Mouse (Mus musculus) embryo, embryonic 10.5 days (tissue): ENCODE measurements at regions not wholly inside any gene's neighbourhood (a gene's known extent, or its start where the extent isn't known, plus 50 kb on each side); places are given as distances from the start of the nearest gene placed in this dataset.
A peak's percentile ranks its signal among the peaks of the same experiment; 100 is the strongest.

Experiments
- DNase-seq: peaks from one replicate; pipeline ENCODE4 v3.0.0-alpha.2; 2015; ENCODE audit warnings: low spot score

DNA sequence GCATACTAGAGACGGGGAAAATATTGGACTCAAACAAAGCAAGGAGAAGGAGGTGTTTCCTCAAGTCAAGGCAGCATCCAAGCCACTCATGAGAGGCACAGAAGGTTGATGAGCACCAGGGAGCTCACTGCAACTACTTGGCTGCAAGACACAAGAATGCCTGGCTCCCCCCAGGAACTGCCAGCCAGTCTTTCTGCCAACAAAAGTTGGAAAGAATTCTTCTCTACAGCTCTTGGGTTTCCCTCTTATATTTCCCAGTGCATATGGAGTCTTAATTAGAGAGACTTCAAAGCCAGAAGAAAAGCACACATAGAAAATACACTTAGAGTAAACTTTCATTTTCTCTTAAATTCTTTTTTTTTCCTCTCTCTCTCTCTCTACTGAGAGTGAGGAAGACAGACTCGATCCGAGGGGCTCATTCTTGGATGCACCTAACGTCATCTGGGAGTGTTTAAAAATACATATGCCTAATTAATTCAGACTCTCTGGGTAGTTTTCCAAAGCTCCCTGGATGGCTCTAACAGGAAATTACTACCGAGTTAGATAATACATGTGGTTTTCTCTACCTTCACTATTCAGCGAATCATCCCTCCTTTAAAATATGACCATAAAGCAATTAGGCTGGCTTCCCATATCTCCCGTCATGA lies 222.7 kb downstream of the Fam84b start:
- no peak for DNase-seq

DNA sequence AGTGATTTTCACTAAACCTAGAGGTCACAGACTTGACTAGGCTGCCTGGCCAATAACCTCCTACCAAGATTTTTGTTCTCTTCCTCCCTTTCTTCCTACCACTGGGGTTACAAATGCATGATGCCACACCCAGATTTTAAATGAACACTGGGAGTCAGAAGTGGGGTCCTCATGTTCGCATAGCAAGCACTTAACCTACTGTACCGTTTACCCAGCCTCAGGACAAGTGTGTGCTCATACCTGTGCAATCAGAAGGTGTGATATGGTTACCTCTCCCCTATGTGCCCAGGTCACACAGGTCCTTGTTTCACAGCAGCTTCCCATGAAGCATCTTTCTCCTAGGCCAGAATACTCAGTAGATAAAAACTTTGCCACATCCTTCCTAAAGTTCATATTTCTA lies 234.8 kb downstream of the Fam84b start:
- no peak for DNase-seq

DNA sequence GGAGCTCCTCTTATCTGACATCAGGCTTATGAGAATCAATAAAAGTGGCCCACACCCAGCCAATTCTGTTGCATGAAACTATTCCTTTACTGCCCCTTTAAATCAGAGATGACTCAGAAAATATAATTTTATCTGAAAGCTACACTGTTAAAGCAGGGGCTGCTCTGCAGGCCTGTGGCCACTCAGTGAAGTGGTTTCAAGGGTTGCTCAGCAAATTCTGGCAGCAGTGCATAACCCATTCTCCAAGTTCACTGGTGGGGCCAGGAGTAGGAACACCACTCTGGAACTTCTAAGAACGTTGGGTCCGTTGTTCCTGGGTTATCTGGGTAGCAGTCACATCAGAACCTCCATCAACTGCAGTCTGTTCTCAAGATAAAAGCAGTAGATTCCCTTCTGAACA lies 236.2 kb downstream of the Fam84b start:
- DNase-seq: no peak

DNA sequence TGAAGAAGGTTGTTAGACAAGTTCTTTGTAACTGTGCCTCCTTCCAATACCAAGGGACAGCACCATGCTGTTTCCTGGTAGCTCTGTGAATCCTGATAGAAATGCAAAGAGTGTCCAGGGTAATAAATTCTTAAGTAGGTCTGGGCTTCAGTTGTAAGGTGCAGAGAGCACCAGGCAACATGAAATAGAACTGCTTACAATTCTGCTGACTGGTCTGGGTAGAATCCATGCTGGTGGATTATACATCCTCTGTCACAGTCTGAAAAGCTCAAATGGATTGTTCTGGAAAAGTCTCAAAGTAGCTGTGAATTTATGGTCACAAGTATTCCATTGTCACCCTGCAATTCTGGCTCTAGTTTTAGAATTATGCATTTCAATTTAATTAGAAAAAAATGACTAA lies 251.7 kb downstream of the Fam84b start:
- DNase-seq: no peak

DNA sequence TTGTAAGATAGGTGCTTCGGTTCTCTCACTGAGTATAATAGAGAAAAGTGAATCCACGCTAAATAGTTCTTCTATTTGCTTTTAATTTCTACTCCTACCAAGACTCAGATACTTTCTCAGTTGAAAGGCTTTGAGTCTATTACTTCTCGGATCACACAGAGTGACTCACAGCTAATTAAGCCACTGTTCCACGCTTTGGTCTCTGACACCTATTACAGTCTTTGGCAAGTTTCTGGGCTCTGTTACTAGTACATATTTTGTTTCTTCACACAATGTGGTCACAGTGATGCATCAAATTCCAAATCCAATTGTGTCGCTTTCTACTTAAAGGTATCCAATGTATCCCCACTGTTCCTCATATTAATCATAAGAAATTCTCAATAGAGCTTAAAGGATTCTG lies 276.5 kb downstream of the Fam84b start:
- DNase-seq: no peak

DNA sequence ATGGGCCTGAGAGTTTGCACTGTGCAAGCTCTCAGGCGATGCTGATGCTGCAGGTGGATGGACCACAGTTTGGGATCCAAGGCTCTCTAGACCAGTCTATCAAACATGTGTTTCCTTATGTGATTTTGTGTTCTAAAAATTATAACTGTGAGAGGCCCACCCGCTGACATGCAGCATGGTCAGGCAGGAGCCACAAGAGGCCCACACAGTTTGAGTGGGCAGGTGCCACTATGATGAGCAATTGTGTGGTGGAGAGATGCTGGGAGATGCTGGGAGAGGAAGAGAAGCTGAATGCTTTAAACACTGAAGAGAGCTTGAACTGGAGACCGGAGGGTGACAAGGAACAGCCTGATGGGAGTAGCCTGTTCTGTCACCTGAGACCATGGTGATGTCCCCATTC lies 287.3 kb downstream of the Fam84b start:
- DNase-seq: no peak

DNA sequence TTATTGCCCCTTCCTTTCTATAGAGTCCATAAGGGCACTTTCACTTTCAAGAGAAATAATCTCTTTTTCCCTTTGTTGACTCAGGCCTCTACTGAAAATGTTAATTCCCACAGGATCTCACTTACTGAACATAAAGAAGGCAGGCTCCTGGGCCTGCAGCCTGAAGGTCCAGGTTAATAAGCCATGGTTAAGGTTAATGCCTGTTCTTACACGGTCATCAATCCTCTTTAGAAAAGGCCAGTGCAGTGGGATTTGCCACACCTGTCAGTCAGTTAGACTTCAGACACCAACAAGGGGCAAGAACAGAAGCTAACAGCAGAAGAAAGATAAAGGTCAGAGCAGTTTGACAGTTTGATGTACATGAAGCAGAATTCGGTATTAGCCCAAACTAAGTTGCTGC lies 288.6 kb downstream of the Fam84b start:
- DNase-seq: peak; percentile 64

DNA sequence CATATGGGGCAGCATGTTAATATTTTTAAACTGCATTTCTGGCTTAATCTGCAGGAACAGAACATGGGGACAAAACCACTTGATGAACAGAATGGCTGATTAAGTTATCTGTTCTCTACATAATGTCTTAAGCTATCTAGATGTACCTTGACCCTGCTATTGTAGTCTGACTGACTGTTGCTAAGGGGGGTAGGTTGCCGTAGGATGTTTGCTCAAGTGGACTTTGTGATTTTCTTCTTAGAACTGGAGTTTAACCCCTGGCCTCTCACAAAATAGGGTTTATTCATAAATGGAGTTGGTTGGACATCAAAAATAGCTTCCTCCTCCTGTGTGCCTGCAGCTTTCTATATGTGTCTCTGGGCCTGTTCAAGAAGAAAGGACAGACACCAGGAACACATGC lies 292.9 kb downstream of the Fam84b start:
- DNase-seq: no peak

DNA sequence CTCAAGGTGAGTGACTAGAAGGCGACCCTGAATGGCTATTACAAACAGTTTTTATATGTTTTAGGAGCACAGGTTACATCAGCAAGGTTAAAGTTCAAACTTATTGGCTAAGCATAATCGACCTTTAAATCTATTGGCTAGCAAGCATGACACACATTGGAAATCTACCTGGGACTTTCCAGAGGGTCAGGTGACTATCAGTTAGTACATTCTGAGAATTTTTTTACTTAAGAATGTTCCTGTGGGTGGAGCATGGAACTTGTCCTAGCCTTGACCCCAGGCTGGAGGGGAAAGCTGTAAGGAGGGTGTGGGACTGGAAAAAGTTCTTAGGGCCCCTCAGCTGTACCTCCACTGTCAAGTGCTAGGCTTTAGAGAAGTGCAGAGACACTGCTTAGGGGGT lies 297.9 kb downstream of the Fam84b start:
- DNase-seq: no peak

DNA sequence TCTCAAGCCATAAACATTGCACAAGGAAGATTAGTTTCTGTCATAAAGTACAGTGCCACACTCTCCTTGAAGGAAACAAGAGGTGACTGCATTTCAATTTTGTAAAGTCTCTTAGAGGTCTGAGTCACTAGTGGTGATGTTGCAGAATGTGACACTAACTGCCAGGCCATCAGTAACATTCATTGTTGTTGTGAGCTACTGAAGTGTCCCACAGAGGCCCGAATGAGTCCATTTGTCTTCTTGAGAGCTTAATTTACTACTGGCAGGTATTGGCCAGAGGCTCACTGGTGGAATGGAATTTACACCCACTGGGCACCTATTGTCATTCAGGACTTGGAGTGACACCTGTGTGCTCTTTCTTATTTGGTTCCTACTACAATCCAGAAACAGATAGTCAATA lies 299.0 kb downstream of the Fam84b start:
- DNase-seq: no peak

DNA sequence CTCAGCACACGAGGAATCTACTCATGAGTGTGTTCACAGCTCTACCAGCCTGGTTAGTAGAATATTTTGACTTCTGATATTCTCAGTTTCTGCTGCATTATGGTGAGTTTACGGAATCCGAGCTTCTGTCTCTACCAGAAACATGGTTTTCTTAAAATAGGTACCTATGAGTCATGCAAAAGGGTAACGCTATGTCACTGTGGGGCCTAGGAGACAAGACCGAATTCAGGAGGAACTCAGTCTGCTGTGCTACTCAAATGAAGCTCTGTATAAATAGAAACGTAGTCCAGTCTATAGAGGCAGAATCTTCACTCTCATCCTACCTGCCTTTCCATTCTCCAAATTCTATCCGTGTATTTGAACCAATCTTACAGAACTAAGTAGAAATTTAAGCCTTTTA lies 305.5 kb downstream of the Fam84b start:
- no peak for DNase-seq

DNA sequence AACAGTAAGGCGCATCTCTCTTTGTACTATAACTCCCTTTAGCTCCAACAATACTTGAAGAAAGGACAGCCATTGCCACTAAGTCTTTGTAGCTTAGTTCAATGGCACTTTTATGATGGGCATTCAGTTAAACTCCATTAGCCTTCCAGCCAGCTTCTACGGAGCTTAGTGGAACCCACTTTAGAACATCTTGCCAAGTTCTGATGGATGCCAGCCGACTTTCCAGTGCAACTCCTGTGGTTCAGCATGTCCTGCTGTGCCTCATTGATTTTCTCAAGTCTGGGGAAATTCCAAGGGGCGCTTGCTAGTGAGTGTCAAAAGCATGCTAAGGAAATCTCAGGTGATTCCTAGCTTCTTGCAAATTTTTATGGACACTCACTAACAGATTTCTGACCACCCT lies 316.4 kb downstream of the Fam84b start:
- DNase-seq: no peak

DNA sequence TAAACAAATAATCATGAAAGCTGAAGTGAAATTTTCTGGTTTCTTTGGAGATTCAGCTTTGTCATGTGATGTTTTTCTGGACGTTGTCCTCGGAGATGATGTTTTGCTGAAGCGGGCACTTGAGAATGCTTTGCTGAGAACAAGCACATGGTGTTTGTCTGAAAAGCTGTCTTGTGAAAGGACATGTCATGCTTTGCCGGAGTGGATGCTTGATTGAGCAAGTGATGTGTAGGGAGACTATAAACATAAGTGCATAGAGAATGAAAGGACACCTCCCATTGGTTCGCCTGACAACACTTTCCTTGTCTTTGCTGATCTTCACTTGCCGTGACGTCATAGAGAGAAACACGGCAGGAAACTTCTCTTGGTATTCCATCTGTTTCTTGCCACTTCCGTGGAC lies 318.9 kb downstream of the Fam84b start:
- no peak for DNase-seq

DNA sequence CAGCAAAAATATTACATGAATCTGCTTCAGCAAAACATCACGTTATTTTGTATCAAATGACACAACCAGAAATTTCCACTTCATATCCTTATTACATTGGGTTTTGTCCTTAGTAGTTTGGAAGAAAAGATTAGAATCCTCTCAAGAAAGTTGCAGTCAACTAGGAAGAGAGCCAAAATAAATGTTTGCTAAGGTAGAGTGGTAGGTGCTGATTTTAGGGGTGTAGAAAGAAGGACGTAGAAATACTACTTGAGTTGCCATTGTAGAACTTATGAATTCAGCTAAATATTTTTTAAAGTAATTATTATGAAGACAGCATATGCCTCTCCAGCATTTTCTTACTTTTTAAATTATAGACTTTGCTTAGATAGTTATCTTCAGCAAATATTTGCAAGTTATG lies 336.8 kb downstream of the Fam84b start:
- DNase-seq: no peak

DNA sequence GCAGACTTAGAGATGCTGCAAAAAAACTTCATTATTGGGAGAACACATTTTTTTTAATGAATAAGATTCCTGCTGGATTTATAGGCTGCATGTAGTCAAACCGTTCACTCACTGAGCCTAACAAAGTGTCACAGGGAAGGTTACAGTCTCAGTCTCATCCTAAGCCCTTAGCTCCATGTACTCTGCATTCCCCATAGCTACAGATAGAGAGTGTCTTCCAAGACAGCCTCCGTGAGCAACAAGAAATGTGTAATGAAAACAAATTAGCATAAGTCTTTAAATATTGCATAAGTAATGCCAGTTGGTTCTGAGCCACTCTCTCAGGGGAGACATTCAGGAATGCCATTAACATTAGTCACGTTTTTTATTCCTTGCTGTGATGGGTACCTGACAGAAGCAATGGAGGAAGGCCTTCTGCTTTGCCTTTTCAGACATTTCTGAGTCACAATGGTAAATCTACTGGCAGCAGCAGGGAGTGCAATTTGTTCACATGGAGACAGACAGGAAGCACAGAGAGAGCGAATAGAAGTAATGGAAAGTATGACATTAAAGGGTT lies 376.7 kb downstream of the Fam84b start:
- no peak for DNase-seq

DNA sequence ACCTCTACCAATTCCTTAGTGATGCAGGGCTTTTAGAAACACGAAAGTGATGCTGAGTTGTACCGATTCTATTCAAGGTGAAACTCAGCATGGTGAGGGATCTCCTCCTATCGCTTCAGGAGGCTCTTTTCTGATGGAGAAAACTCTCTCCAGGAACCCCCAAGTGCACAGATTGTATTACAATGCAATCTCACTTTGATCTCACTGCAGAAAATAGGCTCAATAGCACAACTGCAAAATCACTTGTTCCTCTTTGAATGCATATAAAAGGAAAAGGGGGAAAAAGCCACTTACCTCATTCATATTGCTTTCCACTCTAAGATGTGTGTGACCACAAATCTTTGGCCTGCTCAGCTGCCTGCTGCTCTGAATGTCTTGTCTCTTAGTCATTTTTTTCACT lies 378.5 kb downstream of the Fam84b start:
- no peak for DNase-seq

DNA sequence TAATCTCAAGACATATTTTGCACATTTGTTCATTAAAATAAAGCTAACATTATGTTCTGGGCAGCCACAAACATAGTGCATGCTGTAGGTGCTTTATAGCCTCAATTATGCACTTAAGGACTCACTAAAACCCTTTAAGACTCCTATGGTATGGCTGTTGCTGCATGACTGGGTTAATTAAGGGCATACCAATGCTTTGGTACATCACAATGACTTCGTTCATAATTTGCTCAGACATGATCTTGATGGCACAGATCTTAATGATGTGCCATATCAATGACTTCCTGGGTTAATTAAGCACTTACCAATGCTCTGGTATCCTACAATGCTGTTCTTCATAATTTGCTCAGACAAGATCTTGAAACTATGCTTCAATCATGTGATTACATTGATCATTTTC lies 415.5 kb upstream of the 4933412E24Rik start:
- no peak for DNase-seq

DNA sequence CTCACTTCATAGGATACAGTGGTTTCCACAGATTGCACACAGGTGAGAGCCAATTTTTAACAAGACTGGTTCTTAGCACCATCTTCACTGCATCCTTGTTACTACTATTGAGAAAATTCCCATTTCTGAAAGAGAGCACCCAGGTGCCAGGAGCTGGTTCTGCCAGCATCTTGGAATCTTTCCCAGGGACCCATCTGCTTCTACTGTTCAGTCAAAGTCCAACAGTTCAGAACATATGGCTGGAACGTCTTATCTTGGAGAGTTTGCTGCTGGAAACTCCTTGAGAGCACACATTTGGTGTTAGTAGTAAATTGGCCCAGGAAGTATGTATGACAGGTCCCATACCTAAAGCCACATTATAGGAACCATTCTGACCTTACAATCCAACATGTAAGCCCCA lies 402.7 kb upstream of the 4933412E24Rik start:
- no peak for DNase-seq

DNA sequence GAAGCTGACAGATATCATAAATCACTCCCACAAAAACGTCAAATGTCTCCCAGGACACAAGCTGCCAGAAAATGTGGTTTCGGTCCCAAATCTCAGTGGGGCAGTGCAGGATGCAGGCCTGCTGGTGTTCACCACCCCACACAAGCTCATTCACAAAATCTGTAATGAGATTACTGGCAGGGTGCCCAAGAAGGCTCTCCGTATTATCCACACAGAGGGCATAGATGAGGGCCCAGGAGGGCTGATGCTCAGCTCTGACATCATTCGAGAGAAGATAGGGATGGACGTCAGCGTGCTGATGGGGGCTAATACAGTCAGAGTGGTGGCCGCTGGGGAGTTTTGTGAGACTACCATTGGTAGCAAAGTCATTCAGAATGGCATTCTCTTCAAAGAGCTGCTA lies 375.9 kb upstream of the 4933412E24Rik start:
- no peak for DNase-seq

DNA sequence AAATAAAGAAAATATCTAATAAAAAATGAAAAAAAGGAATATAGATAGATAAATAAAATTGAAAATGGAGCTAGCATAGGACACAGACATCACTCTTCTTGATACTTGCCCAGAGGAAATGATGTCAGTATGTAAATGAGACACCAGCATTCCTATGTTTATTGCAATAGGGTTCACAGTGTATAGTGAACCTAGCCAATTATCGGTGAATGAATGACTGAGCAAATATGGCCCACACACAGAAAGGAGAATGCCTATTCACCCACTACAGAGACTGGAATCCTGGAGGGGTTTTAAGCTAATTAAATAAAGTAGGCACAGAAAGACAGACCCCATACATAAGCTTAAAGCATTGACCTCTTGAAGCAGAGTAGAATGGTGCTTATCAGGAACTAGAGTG lies 373.9 kb upstream of the 4933412E24Rik start:
- DNase-seq: peak; percentile 2

DNA sequence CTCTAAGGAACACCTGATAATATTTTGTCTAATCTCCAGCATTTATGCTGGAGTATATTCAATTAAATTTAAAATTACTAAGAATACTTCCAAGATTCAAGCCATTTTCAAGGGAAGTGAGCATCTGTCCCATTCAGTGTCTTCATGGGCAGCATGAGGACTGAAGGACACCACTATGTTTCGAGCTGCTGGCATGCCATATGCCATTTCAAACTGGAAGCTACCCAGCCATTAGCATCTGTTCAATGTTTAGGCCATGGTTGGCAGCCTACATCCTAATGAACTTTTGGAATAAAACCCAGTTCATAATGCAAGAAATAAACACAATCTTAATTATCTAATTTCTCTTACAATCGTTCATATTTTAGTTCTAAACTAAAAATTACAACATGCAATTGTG lies 371.5 kb upstream of the 4933412E24Rik start:
- no peak for DNase-seq
